Mouse (Mus musculus) myocyte (in vitro differentiated cells): ENCODE results near the gene Abca2. TPM values are rescaled to one million over a fixed set of nuclear protein-coding genes. Genes with fewer than 3 reads are reported as not detected.

ENCODE experiments used
- H3K27me3 ChIP-seq: one replicate; pipeline ENCODE4 v1.6.1; 2011; ENCODE audit not compliant: control insufficient read depth, insufficient read depth, insufficient read length
- H3K36me3 ChIP-seq: one replicate; pipeline ENCODE4 v1.6.1; 2011; ENCODE audit not compliant: control insufficient read depth, insufficient read depth
- H3K4me2 ChIP-seq: one replicate; pipeline ENCODE4 v1.6.1; 2011; ENCODE audit warnings: low read depth, control low read depth
- H3K4me3 ChIP-seq: one replicate; pipeline ENCODE4 v1.5.1; 2011; ENCODE audit warnings: mild to moderate bottlenecking, control low read depth, moderate library complexity
- H3K79me2 ChIP-seq: one replicate; pipeline ENCODE4 v1.6.1; 2011; ENCODE audit not compliant: control insufficient read depth, insufficient read depth
- H3ac ChIP-seq: one replicate; pipeline ENCODE4 v1.6.1; 2011; ENCODE audit not compliant: control insufficient read depth, insufficient read length
- CEBPB ChIP-seq: IDR thresholded peaks from 2 replicates; pipeline ENCODE4 v1.6.1; 2011; ENCODE audit warnings: mild to moderate bottlenecking, moderate library complexity; ENCODE audit not compliant: poor library complexity, insufficient read depth, severe bottlenecking
- E2F4 ChIP-seq: IDR thresholded peaks from one replicate; pipeline ENCODE4 v1.6.1; 2011; ENCODE audit warnings: mild to moderate bottlenecking, control low read depth, moderate library complexity; ENCODE audit not compliant: insufficient read depth
- MAX ChIP-seq: IDR thresholded peaks from one replicate; pipeline ENCODE4 v1.6.1; 2011; ENCODE audit warnings: low read depth, mild to moderate bottlenecking, control low read depth
- MYOD1 ChIP-seq, 3 experiments: IDR thresholded peaks; one replicate each; pipeline ENCODE4 v1.6.1; 2011; ENCODE audit warnings: control low read depth in 2 of 3, low read depth in 2 of 3, mild to moderate bottlenecking in 2 of 3, moderate library complexity in 1 of 3; ENCODE audit not compliant: insufficient read length in 2 of 3, control insufficient read depth in 1 of 3
- MYOG ChIP-seq, 3 experiments: IDR thresholded peaks; one replicate each; pipeline ENCODE4 v1.6.1; 2011; ENCODE audit warnings: control low read depth in 2 of 3, low read depth in 2 of 3, mild to moderate bottlenecking in 2 of 3; ENCODE audit not compliant: insufficient read length in 2 of 3, control insufficient read depth in 1 of 3, insufficient read depth in 1 of 3
- POLR2A ChIP-seq: IDR thresholded peaks from one replicate; pipeline ENCODE4 v1.6.1; 2011; ENCODE audit warnings: low read depth, mild to moderate bottlenecking, control low read depth, moderate library complexity; ENCODE audit not compliant: insufficient read length
- POLR2AphosphoS2 ChIP-seq: IDR thresholded peaks from one replicate; pipeline ENCODE4 v1.6.1; 2011; ENCODE audit warnings: low read depth, control low read depth; ENCODE audit not compliant: insufficient read length
- REST ChIP-seq: IDR thresholded peaks from one replicate; pipeline ENCODE4 v1.6.1; 2011; ENCODE audit warnings: mild to moderate bottlenecking, control low read depth, moderate library complexity; ENCODE audit not compliant: insufficient read depth, insufficient read length
- SRF ChIP-seq: IDR thresholded peaks from one replicate; pipeline ENCODE4 v1.6.1; 2011; ENCODE audit warnings: low read depth; ENCODE audit not compliant: control insufficient read depth, insufficient read length
- TCF12 ChIP-seq: IDR thresholded peaks from one replicate; pipeline ENCODE4 v1.6.1; 2011; ENCODE audit warnings: mild to moderate bottlenecking, control low read depth; ENCODE audit not compliant: poor library complexity, insufficient read depth, severe bottlenecking
- TCF3 ChIP-seq: IDR thresholded peaks from one replicate; pipeline ENCODE4 v1.6.1; 2011; ENCODE audit warnings: low read depth, control low read depth; ENCODE audit not compliant: insufficient read length
- USF1 ChIP-seq: IDR thresholded peaks from one replicate; pipeline ENCODE4 v1.6.1; 2011; ENCODE audit warnings: low read depth, mild to moderate bottlenecking, control low read depth, moderate library complexity
- polyA plus RNA-seq: library from polyadenylated mRNA; unstranded; fragments of >200 nt; fragmentation: generic; extraction: Trizol; gene quantifications from one replicate; pipeline ENCODE4 v1.2.1, GENCODE M21; 2012; ENCODE audit warnings: missing spikeins

Gene Abca2
- polyA plus RNA-seq, 1 experiment, result 9.8 TPM

- Histone ChIP-seq H3K4me2 (no peak within 1 kb of the TSS), H3K79me2 (no peaks in the 10 kb centered on the region), H3K36me3 (no peaks in the 10 kb centered on the region), H3ac (no peak within 1 kb of the TSS), H3K4me3 (no peak within 1 kb of the TSS), H3K27me3 (peaks cover 34% of the 10 kb centered on the region)
- no peak for TF ChIP-seq POLR2AphosphoS2
These were observed 32.5 kb upstream of the Abca2 start, which contains the start of gene Entpd2 for GRCm38 (mm10) chr2:25395721-25396596. Entpd2 (plus strand) TSS chr2:25395874.

- peaks cover 34% of the 10 kb centered on the region for H3K27me3 ChIP-seq
- no peaks in the 10 kb centered on the region for H3K36me3 ChIP-seq
- H3K4me3 ChIP-seq, result no peak overlapping the region
- H3ac ChIP-seq, result no peak overlapping the region
- H3K79me2 ChIP-seq, result no peaks in the 10 kb centered on the region
- TF ChIP-seq SRF (no peak), POLR2AphosphoS2 (no peak), MAX (no peak), REST (no peak), TCF12 (no peak), TCF3 (no peak), E2F4 (no peak), POLR2A (no peak), CEBPB (no peak), MYOD1 (IDR thresholded peaks at IDR 0.05; ENCODE audit: control insufficient read depth in 1 of 3, insufficient read length in 2 of 3, low read depth in 2 of 3) (no peak), USF1 (no peak), MYOG (IDR thresholded peaks at IDR 0.05; ENCODE audit: control insufficient read depth in 1 of 3, insufficient read depth in 1 of 3, insufficient read length in 2 of 3, low read depth in 2 of 3) (no peak)
- no peak overlapping the region for H3K4me2 ChIP-seq
These were observed 31.9 kb upstream of the Abca2 start for GRCm38 (mm10) chr2:25396597-25396983.

- TF ChIP-seq REST (no peak), SRF (no peak), MAX (no peak), MYOG (IDR thresholded peaks at IDR 0.05; ENCODE audit: control insufficient read depth in 1 of 3, insufficient read depth in 1 of 3, insufficient read length in 2 of 3, low read depth in 2 of 3) (no peak), MYOD1 (IDR thresholded peaks at IDR 0.05; ENCODE audit: control insufficient read depth in 1 of 3, insufficient read length in 2 of 3, low read depth in 2 of 3) (no peak), POLR2A (no peak), CEBPB (no peak), POLR2AphosphoS2 (no peak), TCF12 (no peak), TCF3 (no peak), USF1 (no peak), E2F4 (no peak)
- H3K27me3 ChIP-seq, result peaks cover 34% of the 10 kb centered on the region
- no peak overlapping the region for H3K4me3 ChIP-seq
- H3K36me3 ChIP-seq, result no peaks in the 10 kb centered on the region
- H3K4me2 ChIP-seq, result no peak overlapping the region
- H3K79me2 ChIP-seq, result no peaks in the 10 kb centered on the region
- no peak overlapping the region for H3ac ChIP-seq
These were observed 31.5 kb upstream of the Abca2 start for GRCm38 (mm10) chr2:25397010-25397409.

- Histone ChIP-seq H3K27me3 (peaks cover 34% of the 10 kb centered on the region), H3K4me3 (no peak overlapping the region), H3ac (no peak overlapping the region), H3K4me2 (no peak overlapping the region), H3K79me2 (no peaks in the 10 kb centered on the region), H3K36me3 (no peaks in the 10 kb centered on the region)
- TF ChIP-seq USF1 (no peak), SRF (no peak), POLR2A (no peak), E2F4 (no peak), MYOD1 (IDR thresholded peaks at IDR 0.05; ENCODE audit: control insufficient read depth in 1 of 3, insufficient read length in 2 of 3, low read depth in 2 of 3) (no peak)
These were observed 30.4 kb upstream of the Abca2 start for GRCm38 (mm10) chr2:25398065-25398464.

- Histone ChIP-seq H3ac (no peak within 1 kb of the TSS), H3K4me2 (no peak within 1 kb of the TSS), H3K36me3 (no peaks in the 10 kb centered on the region), H3K79me2 (no peaks in the 10 kb centered on the region), H3K27me3 (peaks cover 34% of the 10 kb centered on the region), H3K4me3 (no peak within 1 kb of the TSS)
- no peak for TF ChIP-seq MYOG (IDR thresholded peaks at IDR 0.05; ENCODE audit: control insufficient read depth in 1 of 3, insufficient read depth in 1 of 3, insufficient read length in 2 of 3, low read depth in 2 of 3)
- no peak for TF ChIP-seq SRF
- no peak for TF ChIP-seq REST
- no peak for TF ChIP-seq TCF3
- TF ChIP-seq POLR2A, result no peak
- TF ChIP-seq CEBPB, result no peak
- TF ChIP-seq MYOD1 (IDR thresholded peaks at IDR 0.05; ENCODE audit: control insufficient read depth in 1 of 3, insufficient read length in 2 of 3, low read depth in 2 of 3), result no peak
- TF ChIP-seq MAX, result no peak
- TF ChIP-seq USF1, result no peak
- TF ChIP-seq POLR2AphosphoS2, result no peak
These were observed 29.5 kb upstream of the Abca2 start, which contains the start of gene Npdc1 for GRCm38 (mm10) chr2:25399051-25399450. Npdc1 (plus strand) TSS chr2:25399351.
